Mouse (Mus musculus): ENCODE data around the gene Gimap3. TPM values are rescaled to one million over a fixed set of nuclear protein-coding genes. Genes with fewer than 3 reads are reported as not detected.

Gimap3 gene
- polyA plus RNA-seq, 1 experiment from 2014 or later = 0.10 TPM

DNA sequence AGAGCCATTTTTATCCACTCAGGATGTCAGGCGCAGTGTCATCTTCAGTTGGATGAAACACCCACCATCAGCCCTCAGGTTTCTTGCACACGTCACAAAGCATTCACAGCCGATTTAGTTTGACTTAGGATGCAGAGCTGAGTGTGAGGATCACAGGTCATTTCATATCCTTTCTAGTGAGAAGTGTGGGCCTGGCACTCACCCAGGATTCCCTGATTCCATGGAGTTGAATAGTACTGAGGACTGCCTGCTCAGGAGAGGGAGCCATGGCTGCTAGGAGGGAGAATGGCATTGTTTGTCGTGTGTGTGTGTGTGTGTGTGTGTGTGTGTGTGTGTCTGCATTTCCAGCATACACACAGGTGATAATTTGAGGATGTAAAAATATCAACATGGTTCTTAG lies 50.3 kb downstream of the Gimap3 start:
- Histone ChIP-seq H3K4me1 (replicated peaks; ENCODE audit: control insufficient read depth, insufficient read depth) (no peaks in the 10 kb centered on the region), H3K4me2 (replicated peaks; ENCODE audit: low read depth) (no peak overlapping the region), H3K27me3 (ENCODE audit: control insufficient read depth, insufficient read depth, low read length) (no peaks in the 10 kb centered on the region), H3K4me3 (ENCODE audit: low read depth, low read length) (no peak overlapping the region), H3K9ac (ENCODE audit: low read length) (no peak overlapping the region), H3K27ac (replicated peaks) (no peak overlapping the region), H3K36me3 (ENCODE audit: control insufficient read depth, insufficient read depth, low read length) (no peaks in the 10 kb centered on the region), H3K9me3 (ENCODE audit: control insufficient read depth, low read length) (no peaks in the 10 kb centered on the region)
- ATAC-seq (ENCODE audit: low FRiP score, low TSS enrichment) (no peak), DNase-seq (ENCODE audit: low spot score) (no peak)
- TF ChIP-seq CTCF (IDR thresholded peaks at IDR 0.05; ENCODE audit: low read depth) = no peak
- no peak for TF ChIP-seq EP300 (optimal IDR thresholded peaks at IDR 0.05)
- WGBS = 75% methylated on average over 4 of the region's 4 CpGs

DNA sequence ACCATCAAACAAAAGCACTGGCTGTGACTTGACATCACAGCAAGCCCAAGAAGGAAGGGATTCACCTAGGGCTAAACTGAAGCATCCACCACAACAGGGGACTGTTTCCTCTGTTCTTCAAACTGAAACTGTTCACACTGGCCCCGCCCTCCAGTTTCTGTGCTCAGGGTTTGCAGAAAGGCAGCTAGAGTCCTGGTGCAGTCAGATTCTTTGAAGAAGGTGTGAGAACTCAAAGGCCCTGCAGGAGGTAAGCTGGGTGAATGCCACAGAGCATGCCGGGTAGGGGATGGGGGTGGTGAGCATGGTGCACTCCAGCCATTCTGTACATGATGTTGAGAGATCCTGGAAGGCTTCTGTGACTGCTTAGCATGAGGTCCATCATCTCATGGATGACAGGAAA lies 52.2 kb downstream of the Gimap3 start, which contains the start of the genes Gm28053 and Gimap7:
Gene Gm28053, plus strand, starts transcription at position 153 of the 400 bp plus-strand sequence.
Gene Gimap7, plus strand, starts transcription at position 167 of the 400 bp plus-strand sequence.
- WGBS = 54% methylated on average over 2 of the region's 2 CpGs
- TF ChIP-seq EP300 (optimal IDR thresholded peaks at IDR 0.05) (no peak), CTCF (IDR thresholded peaks at IDR 0.05; ENCODE audit: low read depth) (no peak)

More for the DNA sequence above, 52.2 kb downstream of the Gimap3 start, which contains the start of the genes Gm28053 and Gimap7:
- H3K4me3 ChIP-seq (ENCODE audit: low read depth, low read length) = no peak within 1 kb of the TSS
- H3K36me3 ChIP-seq (ENCODE audit: control insufficient read depth, insufficient read depth, low read length) = no peaks in the 10 kb centered on the region
- no peaks in the 10 kb centered on the region for H3K9me3 ChIP-seq (ENCODE audit: control insufficient read depth, low read length)
- no peaks in the 10 kb centered on the region for H3K4me1 ChIP-seq (replicated peaks; ENCODE audit: control insufficient read depth, insufficient read depth)
- no peak within 1 kb of the TSS for H3K9ac ChIP-seq (ENCODE audit: low read length)
- DNase-seq (ENCODE audit: low spot score) (no peak), ATAC-seq (ENCODE audit: low FRiP score, low TSS enrichment) (no peak)
- no peaks in the 10 kb centered on the region for H3K27me3 ChIP-seq (ENCODE audit: control insufficient read depth, insufficient read depth, low read length)
- no peak within 1 kb of the TSS for H3K4me2 ChIP-seq (replicated peaks; ENCODE audit: low read depth)
- no peak within 1 kb of the TSS for H3K27ac ChIP-seq (replicated peaks)

Other genes with a start within 250 kb of the Gimap3 start
- gene Atp6v0e2, start 233.2 kb downstream of the Gimap3 start, polyA plus RNA-seq (2015; fragmentation: Nextera tagmentation; extraction: Ambion mirVana) = 22.1 and 23.0 TPM in 2 replicates
- 3.9 and 5.6 TPM in 2 replicates for gene Lrrc61, start 216.1 kb downstream of the Gimap3 start, polyA plus RNA-seq (2015; fragmentation: Nextera tagmentation; extraction: Ambion mirVana)
- 273 and 283 TPM in 2 replicates for gene Rarres2, start 198.1 kb downstream of the Gimap3 start, polyA plus RNA-seq (2015; fragmentation: Nextera tagmentation; extraction: Ambion mirVana)
- not detected in 2 replicates for gene Gm45021, start 181.2 kb downstream of the Gimap3 start, polyA plus RNA-seq (2015; fragmentation: Nextera tagmentation; extraction: Ambion mirVana)
- 11.6 and 12.9 TPM in 2 replicates for gene Repin1, start 177.0 kb downstream of the Gimap3 start, polyA plus RNA-seq (2015; fragmentation: Nextera tagmentation; extraction: Ambion mirVana)
- gene Gm44965, start 176.9 kb downstream of the Gimap3 start, polyA plus RNA-seq (2015; fragmentation: Nextera tagmentation; extraction: Ambion mirVana) = not detected in 2 replicates
- 2.2 and 2.8 TPM in 2 replicates for gene Zfp775, start 168.8 kb downstream of the Gimap3 start, polyA plus RNA-seq (2015; fragmentation: Nextera tagmentation; extraction: Ambion mirVana)
- 0.76 TPM in 2 replicates for gene AI854703, start 144.1 kb downstream of the Gimap3 start, polyA plus RNA-seq (2015; fragmentation: Nextera tagmentation; extraction: Ambion mirVana)
- gene Gimap8, start 123.6 kb downstream of the Gimap3 start, polyA plus RNA-seq (2015; fragmentation: Nextera tagmentation; extraction: Ambion mirVana) = 0.74 and 0.93 TPM in 2 replicates
- 3.2 and 3.5 TPM in 2 replicates for gene Gimap9, start 94.7 kb downstream of the Gimap3 start, polyA plus RNA-seq (2015; fragmentation: Nextera tagmentation; extraction: Ambion mirVana)
- 8.0 and 8.5 TPM in 2 replicates for gene Gimap4, start 86.3 kb downstream of the Gimap3 start, polyA plus RNA-seq (2015; fragmentation: Nextera tagmentation; extraction: Ambion mirVana)
- gene Gimap6, start 62.6 kb downstream of the Gimap3 start, polyA plus RNA-seq (2015; fragmentation: Nextera tagmentation; extraction: Ambion mirVana) = 11.3 and 13.0 TPM in 2 replicates
- 0.59 TPM in 1 of 2 replicates, not detected in the other for gene Gm28053, start 52.2 kb downstream of the Gimap3 start, polyA plus RNA-seq (2015; fragmentation: Nextera tagmentation; extraction: Ambion mirVana)
- not detected in 2 replicates for gene Gimap7, start 52.2 kb downstream of the Gimap3 start, polyA plus RNA-seq (2015; fragmentation: Nextera tagmentation; extraction: Ambion mirVana)
- 7.2 and 7.8 TPM in 2 replicates for gene Gimap1, start 31.8 kb downstream of the Gimap3 start, polyA plus RNA-seq (2015; fragmentation: Nextera tagmentation; extraction: Ambion mirVana)
- 5.4 and 6.1 TPM in 2 replicates for gene Gimap5, start 24.7 kb downstream of the Gimap3 start, polyA plus RNA-seq (2015; fragmentation: Nextera tagmentation; extraction: Ambion mirVana)
- gene Tmem176a, start 70.1 kb upstream of the Gimap3 start, polyA plus RNA-seq (2015; fragmentation: Nextera tagmentation; extraction: Ambion mirVana) = 131 and 134 TPM in 2 replicates
- 245 and 254 TPM in 2 replicates for gene Tmem176b, start 70.6 kb upstream of the Gimap3 start, polyA plus RNA-seq (2015; fragmentation: Nextera tagmentation; extraction: Ambion mirVana)
- not detected in 2 replicates for gene Aoc1, start 102.0 kb upstream of the Gimap3 start, polyA plus RNA-seq (2015; fragmentation: Nextera tagmentation; extraction: Ambion mirVana)
- gene 1600015I10Rik, start 159.0 kb upstream of the Gimap3 start, polyA plus RNA-seq (2015; fragmentation: Nextera tagmentation; extraction: Ambion mirVana) = not detected in 2 replicates
- gene Doxl2, start 204.1 kb upstream of the Gimap3 start, polyA plus RNA-seq (2015; fragmentation: Nextera tagmentation; extraction: Ambion mirVana) = not detected in 2 replicates
- gene Svs1, start 216.0 kb upstream of the Gimap3 start, polyA plus RNA-seq (2015; fragmentation: Nextera tagmentation; extraction: Ambion mirVana) = not detected in 2 replicates